Mouse (Mus musculus): ENCODE measurements around the gene Pced1a. TPM values are rescaled to one million over a fixed set of nuclear protein-coding genes. Genes with fewer than 3 reads are reported as not detected.

Gene Pced1a
- polyA plus RNA-seq (2012; rRNA removed) = 32.5 and 36.9 TPM in 2 replicates

DNA sequence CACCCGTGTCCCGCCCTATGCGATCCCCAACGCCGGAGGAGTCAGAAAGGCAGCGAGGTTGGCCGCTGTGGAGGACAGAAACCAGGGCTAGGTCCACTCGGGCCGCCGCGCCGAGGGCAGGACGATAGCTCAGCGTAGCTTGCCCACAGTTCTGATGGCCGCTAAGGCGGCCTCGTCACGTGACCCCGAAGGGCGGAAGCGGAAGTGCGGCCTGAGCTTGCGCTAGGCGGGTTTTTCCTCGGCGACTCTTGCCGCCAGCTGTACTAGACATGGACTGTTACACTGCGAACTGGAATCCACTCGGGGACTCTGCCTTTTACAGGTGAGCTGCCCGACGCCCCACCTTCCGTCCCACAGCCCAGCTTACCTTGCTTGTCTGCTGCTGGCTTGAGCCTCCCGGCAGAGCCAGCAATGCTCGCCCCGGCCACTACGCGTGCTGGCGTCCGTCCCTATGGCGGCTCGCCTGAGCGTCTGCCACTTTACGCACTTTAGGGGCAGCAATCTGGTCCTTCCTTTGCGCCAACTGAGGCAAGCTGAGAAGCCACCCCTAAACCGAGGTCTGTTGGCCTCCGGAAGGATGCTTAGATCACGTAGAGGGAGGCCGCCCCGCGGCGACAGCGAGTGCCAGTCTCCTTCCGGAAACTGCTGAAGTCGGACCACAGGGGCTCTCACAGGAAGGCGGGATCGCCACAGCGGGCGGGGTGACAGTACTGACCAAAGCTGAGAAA lies at the start of gene Pced1a, which contains the start of gene Vps16:
TSS of gene Pced1a (minus strand) at position 576 of the 728 bp plus-strand sequence.
TSS of gene Vps16 (plus strand) at position 214 of the 728 bp plus-strand sequence.
- DNase-seq (ENCODE audit: low read depth) = peak; percentile 97
- TF ChIP-seq CTCF (IDR thresholded peaks at IDR 0.05; ENCODE audit: borderline replicate concordance, extremely low read depth, insufficient read depth, insufficient read length) = peak; percentile 60
- no peak; the same call in 1 of the 2 replicates for TF ChIP-seq POLR2A (IDR thresholded peaks at IDR 0.05; ENCODE audit: borderline replicate concordance, extremely low read depth, insufficient read depth, insufficient read length, poor library complexity, severe bottlenecking)

GRCm38 (mm10) chr2:130472908-130473510 lies 48.5 kb upstream of the Pced1a start:
- TF ChIP-seq CTCF (IDR thresholded peaks at IDR 0.05; ENCODE audit: borderline replicate concordance, extremely low read depth, insufficient read depth, insufficient read length) (no peak), POLR2A (IDR thresholded peaks at IDR 0.05; ENCODE audit: borderline replicate concordance, extremely low read depth, insufficient read depth, insufficient read length, poor library complexity, severe bottlenecking) (no peak)
- no peak for DNase-seq (ENCODE audit: low read depth)

- no peak for DNase-seq (ENCODE audit: low read depth)
- TF ChIP-seq POLR2A (IDR thresholded peaks at IDR 0.05; ENCODE audit: borderline replicate concordance, extremely low read depth, insufficient read depth, insufficient read length, poor library complexity, severe bottlenecking) = no peak
- no peak for TF ChIP-seq CTCF (IDR thresholded peaks at IDR 0.05; ENCODE audit: borderline replicate concordance, extremely low read depth, insufficient read depth, insufficient read length)
Observed at GRCm38 (mm10) chr2:130469935-130470334, 45.4 kb upstream of the Pced1a start.

GRCm38 (mm10) chr2:130469366-130469765 lies 44.9 kb upstream of the Pced1a start:
- peak; percentile 89 for DNase-seq (ENCODE audit: low read depth)
- no peak for TF ChIP-seq CTCF (IDR thresholded peaks at IDR 0.05; ENCODE audit: borderline replicate concordance, extremely low read depth, insufficient read depth, insufficient read length)
- TF ChIP-seq POLR2A (IDR thresholded peaks at IDR 0.05; ENCODE audit: borderline replicate concordance, extremely low read depth, insufficient read depth, insufficient read length, poor library complexity, severe bottlenecking) = no peak

- DNase-seq (ENCODE audit: low read depth) = no peak
- TF ChIP-seq POLR2A (IDR thresholded peaks at IDR 0.05; ENCODE audit: borderline replicate concordance, extremely low read depth, insufficient read depth, insufficient read length, poor library complexity, severe bottlenecking) = no peak
- no peak for TF ChIP-seq CTCF (IDR thresholded peaks at IDR 0.05; ENCODE audit: borderline replicate concordance, extremely low read depth, insufficient read depth, insufficient read length)
Observed at GRCm38 (mm10) chr2:130466438-130466837, 41.9 kb upstream of the Pced1a start.

GRCm38 (mm10) chr2:130461287-130462071 lies 37.0 kb upstream of the Pced1a start:
- TF ChIP-seq CTCF (IDR thresholded peaks at IDR 0.05; ENCODE audit: borderline replicate concordance, extremely low read depth, insufficient read depth, insufficient read length) (no peak), POLR2A (IDR thresholded peaks at IDR 0.05; ENCODE audit: borderline replicate concordance, extremely low read depth, insufficient read depth, insufficient read length, poor library complexity, severe bottlenecking) (no peak)
- DNase-seq (ENCODE audit: low read depth) = no peak

DNA sequence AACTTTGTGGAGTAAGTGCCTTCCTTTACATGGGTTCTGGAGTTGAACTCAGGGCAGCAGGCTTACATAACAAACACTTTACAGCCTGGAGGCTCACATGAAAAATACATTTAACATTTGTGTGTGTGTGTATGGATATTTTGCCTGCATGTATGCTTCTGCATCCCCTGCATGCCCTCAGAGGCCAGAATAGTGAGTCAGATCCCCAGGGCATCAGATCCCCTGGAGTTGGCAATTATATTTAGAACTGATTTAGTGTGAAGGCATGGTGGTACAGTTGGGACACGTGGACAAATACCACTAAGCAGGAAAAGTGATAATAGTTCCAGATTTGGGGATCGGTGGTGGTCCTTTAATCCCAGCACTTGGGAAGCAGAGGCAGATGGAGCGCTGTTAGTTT lies 35.1 kb upstream of the Pced1a start:
- no peak for TF ChIP-seq POLR2A (IDR thresholded peaks at IDR 0.05; ENCODE audit: borderline replicate concordance, extremely low read depth, insufficient read depth, insufficient read length, poor library complexity, severe bottlenecking)
- no peak for TF ChIP-seq CTCF (IDR thresholded peaks at IDR 0.05; ENCODE audit: borderline replicate concordance, extremely low read depth, insufficient read depth, insufficient read length)
- no peak for DNase-seq (ENCODE audit: low read depth)

GRCm38 (mm10) chr2:130457871-130458270 lies 33.4 kb upstream of the Pced1a start:
- no peak for DNase-seq (ENCODE audit: low read depth)
- TF ChIP-seq POLR2A (IDR thresholded peaks at IDR 0.05; ENCODE audit: borderline replicate concordance, extremely low read depth, insufficient read depth, insufficient read length, poor library complexity, severe bottlenecking) = no peak
- no peak for TF ChIP-seq CTCF (IDR thresholded peaks at IDR 0.05; ENCODE audit: borderline replicate concordance, extremely low read depth, insufficient read depth, insufficient read length)

- peak; percentile 73 for DNase-seq (ENCODE audit: low read depth)
Observed at GRCm38 (mm10) chr2:130454748-130455370, 30.4 kb upstream of the Pced1a start.

GRCm38 (mm10) chr2:130453421-130453820 lies 28.9 kb upstream of the Pced1a start:
- no peak for TF ChIP-seq CTCF (IDR thresholded peaks at IDR 0.05; ENCODE audit: borderline replicate concordance, extremely low read depth, insufficient read depth, insufficient read length)
- TF ChIP-seq POLR2A (IDR thresholded peaks at IDR 0.05; ENCODE audit: borderline replicate concordance, extremely low read depth, insufficient read depth, insufficient read length, poor library complexity, severe bottlenecking) = no peak
- DNase-seq (ENCODE audit: low read depth) = no peak

More at GRCm38 (mm10) chr2:130454748-130455370, 30.4 kb upstream of the Pced1a start:
- TF ChIP-seq CTCF (IDR thresholded peaks at IDR 0.05; ENCODE audit: borderline replicate concordance, extremely low read depth, insufficient read depth, insufficient read length) (no peak), POLR2A (IDR thresholded peaks at IDR 0.05; ENCODE audit: borderline replicate concordance, extremely low read depth, insufficient read depth, insufficient read length, poor library complexity, severe bottlenecking) (no peak)

DNA sequence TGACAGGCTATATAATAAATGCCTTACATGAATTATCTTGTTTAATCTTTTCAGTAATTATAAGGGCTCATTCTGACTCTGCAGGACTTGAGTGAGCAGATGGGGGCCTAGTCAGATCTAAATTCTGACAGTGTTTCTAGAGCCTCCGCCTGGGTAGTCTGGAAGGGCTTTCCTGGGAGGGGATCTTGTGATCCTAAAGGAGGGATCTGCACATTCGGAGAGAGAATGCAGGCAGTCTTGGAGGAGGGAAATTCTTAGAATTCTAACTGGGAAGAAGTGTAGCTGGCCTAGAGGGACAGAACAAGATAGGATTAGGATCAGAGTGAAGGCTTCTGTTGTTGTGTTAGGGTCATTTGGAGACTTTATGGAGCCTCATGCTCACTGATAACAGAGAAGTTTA lies 27.8 kb upstream of the Pced1a start:
- DNase-seq (ENCODE audit: low read depth) = no peak
- TF ChIP-seq CTCF (IDR thresholded peaks at IDR 0.05; ENCODE audit: borderline replicate concordance, extremely low read depth, insufficient read depth, insufficient read length) = no peak
- no peak for TF ChIP-seq POLR2A (IDR thresholded peaks at IDR 0.05; ENCODE audit: borderline replicate concordance, extremely low read depth, insufficient read depth, insufficient read length, poor library complexity, severe bottlenecking)
